Mouse (Mus musculus): Measurements from ENCODE around the gene Psenen. TPM values are rescaled to one million over a fixed set of nuclear protein-coding genes. Genes with fewer than 3 reads are reported as not detected.

The Psenen gene
- 105 and 155 TPM in 2 replicates for polyA plus RNA-seq (2012; rRNA removed; ENCODE audit: low replicate concordance)

DNA sequence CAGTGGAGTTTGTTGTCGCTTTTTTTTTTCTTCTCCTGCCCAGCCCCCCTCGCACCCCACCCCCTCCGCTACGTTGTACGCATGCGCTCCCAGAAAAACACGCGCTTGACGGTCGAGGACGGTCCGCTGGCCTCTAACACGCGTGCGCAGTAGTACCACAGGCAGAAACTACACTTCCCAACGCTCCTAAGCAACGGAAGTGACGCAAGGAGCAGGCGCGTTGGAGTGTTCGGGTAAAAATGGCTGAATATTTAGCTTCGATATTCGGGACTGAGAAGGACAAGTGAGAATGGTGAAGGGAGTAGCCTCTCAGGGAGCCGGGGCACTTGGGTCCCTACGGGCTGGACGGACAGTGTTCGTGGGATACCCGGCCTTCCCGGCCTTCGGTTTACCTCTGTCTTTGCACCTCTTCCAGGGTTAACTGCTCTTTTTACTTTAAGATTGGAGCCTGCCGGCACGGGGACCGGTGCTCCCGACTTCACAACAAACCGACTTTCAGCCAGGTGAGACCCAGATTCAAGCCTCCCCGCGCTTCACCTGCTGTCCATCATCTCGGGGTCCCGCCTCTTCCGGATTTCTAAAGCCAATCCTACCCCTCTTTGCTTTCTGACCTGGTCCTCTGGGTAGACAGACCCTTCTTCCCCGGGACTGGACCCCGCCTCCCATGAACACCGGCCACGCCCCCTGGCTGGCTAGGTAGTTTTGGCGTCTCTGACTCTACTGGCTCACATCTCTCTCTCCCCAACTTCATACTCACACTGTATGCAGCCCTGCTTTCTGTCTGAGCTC lies at the start of gene Psenen, which contains the start of the genes U2af1l4 and Gm49396:
Psenen (minus strand) TSS at position 511 of the 789 bp plus-strand sequence.
U2af1l4 (plus strand) TSS at position 185 of the 789 bp plus-strand sequence.
Gm49396 (plus strand) TSS at position 228 of the 789 bp plus-strand sequence.

DNA sequence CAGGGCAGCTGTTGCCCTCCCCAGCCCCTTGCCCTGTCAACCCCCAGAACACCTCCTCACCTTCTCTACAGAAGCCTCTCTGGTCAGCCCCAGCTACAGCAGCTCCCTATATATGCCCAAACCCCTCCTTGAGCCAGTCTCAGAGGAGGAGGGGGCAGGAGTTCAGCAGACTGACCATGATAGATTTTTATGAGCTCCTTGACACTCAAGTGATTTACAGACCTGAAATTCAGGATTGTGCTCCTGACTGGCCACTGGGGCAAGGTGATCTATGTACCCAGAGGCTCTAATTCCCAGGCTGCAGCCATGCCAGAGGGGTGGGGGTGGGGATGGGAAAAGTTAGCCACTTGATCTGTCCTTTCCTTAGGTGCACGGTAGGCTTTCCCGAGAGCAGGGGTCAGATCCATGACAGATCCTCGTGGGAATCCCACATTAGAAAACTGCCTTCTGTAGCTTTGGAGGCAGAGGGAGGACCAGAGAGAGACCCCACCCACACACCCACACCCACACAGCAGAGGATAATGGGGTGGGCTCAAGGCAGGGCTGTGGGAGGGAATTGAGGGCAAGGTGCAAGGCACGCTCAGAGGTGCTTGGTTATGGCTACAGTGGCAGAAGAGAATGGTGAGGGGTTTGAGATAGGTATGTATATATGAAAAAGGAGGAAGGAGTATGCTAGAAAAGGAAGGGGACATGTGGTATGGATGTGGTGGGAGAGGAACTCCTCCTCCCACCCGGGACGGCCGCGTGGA lies 49.4 kb upstream of the Psenen start, which contains the start of gene Upk1a:
Upk1a (minus strand) TSS at position 194 of the 749 bp plus-strand sequence.

DNA sequence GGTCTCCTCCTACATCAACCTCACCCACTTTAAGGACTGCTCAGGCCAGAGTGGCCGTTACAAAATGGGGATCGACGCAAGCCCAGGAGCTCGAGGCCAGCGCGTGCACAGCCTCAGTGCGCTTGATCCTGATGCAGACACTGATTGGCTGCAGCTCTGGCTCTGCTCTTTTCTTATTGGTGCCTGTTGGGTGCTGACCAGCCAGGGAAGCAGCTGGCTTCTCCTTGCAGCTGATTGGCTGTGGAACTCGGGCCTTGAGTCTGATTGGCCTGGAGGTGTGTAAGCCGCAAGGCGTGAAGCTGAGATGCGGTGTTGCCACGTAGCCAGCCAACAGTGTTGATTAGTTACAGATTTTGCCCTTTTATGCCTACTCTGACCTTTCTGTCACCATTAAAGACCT lies 35.4 kb upstream of the Psenen start, which contains the start of gene Zbtb32:
Zbtb32 (minus strand) TSS at position 124 of the 400 bp plus-strand sequence.

GRCm38 (mm10) chr7:30588676-30589434 lies 25.4 kb upstream of the Psenen start, which contains the start of gene Kmt2b:
TSS of gene Kmt2b (minus strand) at chr7:30588726.

DNA sequence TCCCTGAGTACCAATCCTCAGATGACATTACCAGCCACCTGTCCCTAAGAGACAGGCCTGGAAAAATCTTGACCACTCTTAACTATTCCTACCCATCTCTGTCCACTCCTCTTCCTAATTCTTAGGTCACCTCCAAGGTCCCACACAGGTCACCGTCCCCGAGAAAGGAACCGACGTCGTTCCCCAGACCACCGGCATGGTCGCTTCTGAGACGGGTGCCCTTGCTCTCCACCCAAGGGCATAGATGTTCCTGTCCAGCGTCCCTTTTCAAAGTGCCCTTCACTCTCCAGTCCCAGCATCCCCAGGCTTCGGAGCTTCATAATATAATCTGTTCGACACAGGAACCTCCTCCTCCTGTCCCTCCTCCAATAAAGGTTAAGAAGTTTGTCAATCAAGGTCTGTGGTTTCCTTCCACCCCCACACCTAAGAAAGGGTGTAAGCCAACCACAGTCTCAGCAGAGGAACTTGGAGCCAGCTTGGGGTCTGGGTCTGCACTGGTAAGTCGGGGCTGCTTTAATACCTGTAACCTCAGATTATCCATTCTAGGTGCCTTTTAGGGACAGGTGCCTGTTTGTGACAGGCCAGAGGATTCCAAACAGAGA lies 1.6 kb upstream of the Psenen start, which contains the start of gene Igflr1:
Igflr1 (plus strand) TSS at position 458 of the 602 bp plus-strand sequence.

DNA sequence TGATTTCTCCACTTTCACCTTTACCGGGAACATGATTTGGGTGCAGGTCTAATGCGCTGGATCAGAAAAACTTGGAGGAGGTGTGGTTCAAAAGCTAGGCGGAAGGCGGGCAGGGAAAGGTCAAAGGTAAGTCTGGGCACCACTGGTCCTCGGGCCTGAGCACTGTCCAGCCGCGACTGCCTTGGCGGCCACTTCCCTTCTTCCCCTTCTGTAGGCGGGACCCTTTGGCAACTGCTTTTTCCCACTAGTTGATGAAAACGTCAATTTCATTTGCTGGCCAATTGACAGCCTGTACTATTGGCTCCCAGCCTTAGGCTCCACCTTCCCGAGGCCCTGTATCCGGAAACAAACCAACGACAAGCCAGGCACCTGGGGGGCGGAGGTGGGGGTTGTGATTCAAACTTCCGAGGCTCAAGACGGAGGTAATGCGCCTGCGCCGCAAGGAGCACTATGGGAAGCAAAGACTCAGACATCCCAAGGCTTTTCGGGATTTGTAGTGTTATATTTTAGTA lies 3.9 kb downstream of the Psenen start, which contains the start of gene Lin37:
Lin37 (minus strand) TSS at position 396 of the 512 bp plus-strand sequence.

DNA sequence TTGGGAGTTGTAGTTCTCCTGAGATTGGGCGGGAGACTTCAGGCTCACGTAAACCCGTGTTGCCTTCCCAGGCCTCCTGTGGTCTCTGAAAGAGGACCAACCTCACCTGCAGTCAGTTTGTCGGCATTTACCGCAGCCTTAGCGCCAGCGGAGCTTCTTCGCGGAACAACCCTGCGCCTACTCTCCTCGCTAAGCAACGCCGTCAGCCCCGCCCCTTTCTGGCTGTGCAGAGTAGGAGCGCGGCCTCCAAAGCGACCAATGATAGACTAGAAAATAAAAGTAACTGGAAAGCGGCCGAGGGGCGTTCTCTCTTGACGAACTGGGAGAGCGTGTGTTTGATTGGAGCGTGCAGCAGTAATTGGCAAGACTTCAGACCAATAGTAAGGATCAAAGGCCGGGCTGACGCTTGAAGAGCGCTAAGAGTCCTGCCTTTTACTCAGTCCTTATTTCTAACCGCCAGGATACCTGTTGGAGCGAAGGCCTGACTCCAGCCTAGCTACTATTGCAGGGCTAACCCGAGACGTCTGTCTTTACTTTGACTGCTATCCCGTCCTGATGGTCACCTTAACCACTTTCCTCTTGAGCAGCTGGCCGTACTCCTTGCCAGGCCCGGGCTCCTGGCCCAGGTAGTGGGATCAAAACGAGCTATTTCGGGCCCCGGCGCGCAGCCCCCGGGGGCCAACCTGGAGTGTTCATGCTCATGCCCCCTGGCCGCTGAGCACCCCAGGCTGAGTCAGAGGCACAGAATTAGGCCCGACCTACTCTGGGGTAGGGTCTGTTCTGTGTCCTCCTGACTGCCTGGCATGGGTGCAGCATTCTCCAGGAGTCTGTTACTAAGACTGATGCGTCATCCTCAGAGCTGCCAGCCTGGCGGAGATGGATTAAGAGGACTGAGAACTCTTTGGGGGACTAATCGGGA lies 11.1 kb downstream of the Psenen start, which contains the start of the genes Hspb6 and Proser3:
Hspb6 (plus strand) TSS at position 77 of the 919 bp plus-strand sequence.
Proser3 (minus strand) TSS at position 198 of the 919 bp plus-strand sequence.

GRCm38 (mm10) chr7:30534633-30535577 lies 28.5 kb downstream of the Psenen start, which contains the start of gene Arhgap33:
TSS of gene Arhgap33 (minus strand) at chr7:30535060.

Other genes with a start within 250 kb of the Psenen start
- gene Syne4, start 248.8 kb downstream of the Psenen start, polyA plus RNA-seq (2012; rRNA removed; ENCODE audit: low replicate concordance): 9.8 and 29.1 TPM in 2 replicates
- gene E130208F15Rik, start 241.9 kb downstream of the Psenen start, polyA plus RNA-seq (2012; rRNA removed; ENCODE audit: low replicate concordance): 1.2 and 2.4 TPM in 2 replicates
- 32.9 and 60.3 TPM in 2 replicates for gene Sdhaf1, start 239.7 kb downstream of the Psenen start, polyA plus RNA-seq (2012; rRNA removed; ENCODE audit: low replicate concordance)
- 27.9 and 30.8 TPM in 2 replicates for gene Lrfn3, start 200.9 kb downstream of the Psenen start, polyA plus RNA-seq (2012; rRNA removed; ENCODE audit: low replicate concordance)
- 49.1 and 124 TPM in 2 replicates for gene Tyrobp, start 149.9 kb downstream of the Psenen start, polyA plus RNA-seq (2012; rRNA removed; ENCODE audit: low replicate concordance)
- 11.5 and 53.7 TPM in 2 replicates for gene Hcst, start 143.8 kb downstream of the Psenen start, polyA plus RNA-seq (2012; rRNA removed; ENCODE audit: low replicate concordance)
- 5.3 and 8.6 TPM in 2 replicates for gene Nfkbid, start 141.9 kb downstream of the Psenen start, polyA plus RNA-seq (2012; rRNA removed; ENCODE audit: low replicate concordance)
- gene Aplp1, start 118.1 kb downstream of the Psenen start, polyA plus RNA-seq (2012; rRNA removed; ENCODE audit: low replicate concordance): 24.5 and 168 TPM in 2 replicates
- gene Kirrel2, start 105.9 kb downstream of the Psenen start, polyA plus RNA-seq (2012; rRNA removed; ENCODE audit: low replicate concordance): 0.39 TPM in 1 of 2 replicates, not detected in the other
- 2.5 TPM in 1 of 2 replicates, not detected in the other for gene Nphs1, start 105.3 kb downstream of the Psenen start, polyA plus RNA-seq (2012; rRNA removed; ENCODE audit: low replicate concordance)
- gene Prodh2, start 70.0 kb downstream of the Psenen start, polyA plus RNA-seq (2012; rRNA removed; ENCODE audit: low replicate concordance): 2.3 and 37.6 TPM in 2 replicates
- gene Arhgap33, start 28.6 kb downstream of the Psenen start, polyA plus RNA-seq (2012; rRNA removed; ENCODE audit: low replicate concordance): 10.8 and 15.1 TPM in 2 replicates
- 56.3 and 114 TPM in 2 replicates for gene Hspb6, start 11.4 kb downstream of the Psenen start, polyA plus RNA-seq (2012; rRNA removed; ENCODE audit: low replicate concordance)
- gene Proser3, start 11.3 kb downstream of the Psenen start, polyA plus RNA-seq (2012; rRNA removed; ENCODE audit: low replicate concordance): 3.6 and 5.5 TPM in 2 replicates
- 28.6 and 40.9 TPM in 2 replicates for gene Lin37, start 3.8 kb downstream of the Psenen start, polyA plus RNA-seq (2012; rRNA removed; ENCODE audit: low replicate concordance)
- gene U2af1l4, start 326 bp downstream of the Psenen start, polyA plus RNA-seq (2012; rRNA removed; ENCODE audit: low replicate concordance): 56.6 and 64.2 TPM in 2 replicates
- gene Gm49396, start 283 bp downstream of the Psenen start, polyA plus RNA-seq (2012; rRNA removed; ENCODE audit: low replicate concordance): 0.55 and 1.2 TPM in 2 replicates
- gene Igflr1, start 1.8 kb upstream of the Psenen start, polyA plus RNA-seq (2012; rRNA removed; ENCODE audit: low replicate concordance): 12.6 and 14.4 TPM in 2 replicates
- 31.9 and 38.5 TPM in 2 replicates for gene Kmt2b, start 25.1 kb upstream of the Psenen start, polyA plus RNA-seq (2012; rRNA removed; ENCODE audit: low replicate concordance)
- gene Zbtb32, start 35.3 kb upstream of the Psenen start, polyA plus RNA-seq (2012; rRNA removed; ENCODE audit: low replicate concordance): 2.3 and 3.2 TPM in 2 replicates
- gene Upk1a, start 49.2 kb upstream of the Psenen start, polyA plus RNA-seq (2012; rRNA removed; ENCODE audit: low replicate concordance): 1.1 and 3.8 TPM in 2 replicates
- 382 and 584 TPM in 2 replicates for gene Cox6b1, start 62.5 kb upstream of the Psenen start, polyA plus RNA-seq (2012; rRNA removed; ENCODE audit: low replicate concordance)
- not detected in 2 replicates for gene Etv2, start 72.2 kb upstream of the Psenen start, polyA plus RNA-seq (2012; rRNA removed; ENCODE audit: low replicate concordance)
- gene Rbm42, start 86.7 kb upstream of the Psenen start, polyA plus RNA-seq (2012; rRNA removed; ENCODE audit: low replicate concordance): 73.7 and 104 TPM in 2 replicates
- 4.7 and 7.0 TPM in 2 replicates for gene Haus5, start 101.4 kb upstream of the Psenen start, polyA plus RNA-seq (2012; rRNA removed; ENCODE audit: low replicate concordance)
- not detected in 2 replicates for gene Pmis2, start 108.0 kb upstream of the Psenen start, polyA plus RNA-seq (2012; rRNA removed; ENCODE audit: low replicate concordance)
- gene 2200002J24Rik, start 135.3 kb upstream of the Psenen start, polyA plus RNA-seq (2012; rRNA removed; ENCODE audit: low replicate concordance): 10.2 and 19.1 TPM in 2 replicates
- gene Atp4a, start 148.6 kb upstream of the Psenen start, polyA plus RNA-seq (2012; rRNA removed; ENCODE audit: low replicate concordance): 0.88 and 2.5 TPM in 2 replicates
- 237 and 269 TPM in 2 replicates for gene Tmem147, start 165.9 kb upstream of the Psenen start, polyA plus RNA-seq (2012; rRNA removed; ENCODE audit: low replicate concordance)
- gene Gapdhs, start 180.1 kb upstream of the Psenen start, polyA plus RNA-seq (2012; rRNA removed; ENCODE audit: low replicate concordance): not detected in 2 replicates
- 0.18 and 0.44 TPM in 2 replicates for gene Sbsn, start 187.8 kb upstream of the Psenen start, polyA plus RNA-seq (2012; rRNA removed; ENCODE audit: low replicate concordance)
- 1.8 and 2.2 TPM in 2 replicates for gene Dmkn, start 200.1 kb upstream of the Psenen start, polyA plus RNA-seq (2012; rRNA removed; ENCODE audit: low replicate concordance)
- not detected in 2 replicates for gene Krtdap, start 224.3 kb upstream of the Psenen start, polyA plus RNA-seq (2012; rRNA removed; ENCODE audit: low replicate concordance)

Measured in duodenum, adult 2 months (tissue).